Mouse (Mus musculus) CH12.LX (cell line): ENCODE data around the gene Sgms1. TPM values are rescaled to one million over a fixed set of nuclear protein-coding genes. Genes with fewer than 3 reads are reported as not detected.

ENCODE experiments used
- DNase-seq: peaks from one replicate; pipeline ENCODE4 v3.0.0-alpha.2; 2013; ENCODE audit errors: extremely low read depth
- H3K27ac ChIP-seq: 2 replicates; pipeline ENCODE4 v1.5.1; 2012; ENCODE audit warnings: low read depth, mild to moderate bottlenecking, control low read depth, moderate library complexity; ENCODE audit not compliant: insufficient read depth
- H3K27me3 ChIP-seq: replicated peaks from 2 replicates; pipeline ENCODE3; 2012; ENCODE audit warnings: inconsistent platforms
- H3K36me3 ChIP-seq, 2 experiments: replicated peaks in 1 of 2; 2 replicates each; pipeline versions ENCODE3 to v1.6.1; 2012; ENCODE audit warnings: inconsistent platforms in 1 of 2, low read length in 1 of 2, mild to moderate bottlenecking in 1 of 2, mixed read lengths in 1 of 2, moderate library complexity in 1 of 2; ENCODE audit not compliant: control insufficient read depth in 1 of 2, insufficient read depth in 1 of 2
- H3K4me1 ChIP-seq, 2 experiments: 2 replicates each; pipeline ENCODE4 v1.6.1; 2012; ENCODE audit warnings: inconsistent platforms in 1 of 2, moderate library complexity in 1 of 2; ENCODE audit not compliant: insufficient read depth in 2 of 2, control insufficient read depth in 1 of 2
- H3K4me2 ChIP-seq: 2 replicates; pipeline ENCODE4 v1.6.1; 2012; ENCODE audit warnings: low read depth, mild to moderate bottlenecking, control low read depth; ENCODE audit not compliant: poor library complexity, insufficient read depth, severe bottlenecking
- H3K4me3 ChIP-seq, 3 experiments: fragments of 150-350 bp in 1 of 3; sonication (generic) in 1 of 3; replicated peaks in 1 of 3; 2 replicates each; pipeline versions ENCODE3 to v1.5.1; 2011 to 2012; ENCODE audit warnings: low read depth in 2 of 3, low read length in 2 of 3, mild to moderate bottlenecking in 2 of 3, moderate library complexity in 2 of 3, control low read depth in 1 of 3, improper control_type of control experiment in 1 of 3, inconsistent platforms in 1 of 3, mixed read lengths in 1 of 3; ENCODE audit not compliant: poor library complexity in 1 of 3
- H3K79me2 ChIP-seq: replicated peaks from 2 replicates; pipeline ENCODE4 v1.6.1; 2012; ENCODE audit warnings: mild to moderate bottlenecking, moderate library complexity; ENCODE audit not compliant: control insufficient read depth, poor library complexity, insufficient read depth, severe bottlenecking; ENCODE audit errors: extremely low read depth
- H3K9ac ChIP-seq: 2 replicates; pipeline ENCODE4 v1.6.1; 2012; ENCODE audit warnings: low read depth, mild to moderate bottlenecking, control low read depth, moderate library complexity; ENCODE audit not compliant: insufficient read depth
- H3K9me3 ChIP-seq: replicated peaks from 2 replicates; pipeline ENCODE3; 2012; ENCODE audit warnings: low read length, inconsistent platforms, mixed read lengths
- BHLHE40 ChIP-seq: IDR thresholded peaks from 2 replicates; pipeline ENCODE4 v1.6.1; 2011; ENCODE audit warnings: mild to moderate bottlenecking, low read depth, low read length, improper control_type of control experiment
- CHD1 ChIP-seq: IDR thresholded peaks from 2 replicates; pipeline ENCODE4 v1.6.1; 2012; ENCODE audit warnings: low read depth, low read length, improper control_type of control experiment, inconsistent platforms
- CHD2 ChIP-seq: IDR thresholded peaks from 2 replicates; pipeline ENCODE4 v1.6.1; 2011; ENCODE audit warnings: low read length, improper control_type of control experiment
- CTCF ChIP-seq, 2 experiments: IDR thresholded peaks in 1 of 2; conservative IDR thresholded peaks in 1 of 2; 2 replicates each; pipeline ENCODE4 v1.5.1; 2011 to 2012; ENCODE audit warnings: low read depth in 2 of 2, low read length in 2 of 2, improper control_type of control experiment in 1 of 2, inconsistent platforms in 1 of 2, mild to moderate bottlenecking in 1 of 2, moderate library complexity in 1 of 2
- GABPA ChIP-seq: IDR thresholded peaks from 2 replicates; pipeline ENCODE4 v1.6.1; 2012; ENCODE audit warnings: low read depth, low read length, improper control_type of control experiment, inconsistent platforms; ENCODE audit not compliant: insufficient replicate concordance
- IRF4 ChIP-seq: IDR thresholded peaks from 2 replicates; pipeline ENCODE4 v1.6.1; 2014; ENCODE audit warnings: low read depth, mild to moderate bottlenecking, inconsistent platforms, low read length, improper control_type of control experiment
- JUN ChIP-seq: IDR thresholded peaks from 2 replicates; pipeline ENCODE4 v1.6.1; 2011; ENCODE audit warnings: low read depth, mild to moderate bottlenecking, low read length, improper control_type of control experiment, moderate library complexity; ENCODE audit not compliant: insufficient read depth
- MXI1 ChIP-seq: IDR thresholded peaks from 2 replicates; pipeline ENCODE4 v1.6.1; 2011; ENCODE audit warnings: mild to moderate bottlenecking, low read depth, low read length, improper control_type of control experiment
- MYC ChIP-seq: IDR thresholded peaks from 2 replicates; pipeline ENCODE4 v1.6.1; 2011; ENCODE audit warnings: low read depth, mild to moderate bottlenecking, improper control_type of control experiment, low read length
- NELFE ChIP-seq: IDR thresholded peaks from 2 replicates; pipeline ENCODE4 v1.6.1; 2011; ENCODE audit warnings: low read depth, low read length, improper control_type of control experiment
- NRF1 ChIP-seq: IDR thresholded peaks from 2 replicates; pipeline ENCODE4 v1.6.1; 2014; ENCODE audit warnings: low read depth, mild to moderate bottlenecking, inconsistent platforms, low read length, improper control_type of control experiment, moderate library complexity
- PAX5 ChIP-seq: IDR thresholded peaks from 2 replicates; pipeline ENCODE4 v1.6.1; 2012; ENCODE audit warnings: low read length, inconsistent platforms, mixed read lengths
- RCOR1 ChIP-seq: conservative IDR thresholded peaks from 2 replicates; pipeline ENCODE4 v1.6.1; 2012; ENCODE audit warnings: low read depth, mild to moderate bottlenecking, inconsistent platforms, low read length, improper control_type of control experiment
- SIN3A ChIP-seq: IDR thresholded peaks from 2 replicates; pipeline ENCODE4 v1.6.1; 2012; ENCODE audit warnings: low read length, improper control_type of control experiment, inconsistent platforms
- SMC3 ChIP-seq: IDR thresholded peaks from 2 replicates; pipeline ENCODE4 v1.6.1; 2011; ENCODE audit warnings: low read depth, low read length, improper control_type of control experiment
- TCF12 ChIP-seq: IDR thresholded peaks from 2 replicates; pipeline ENCODE4 v1.6.1; 2014; ENCODE audit warnings: low read depth, mild to moderate bottlenecking, inconsistent platforms, low read length, improper control_type of control experiment
- USF2 ChIP-seq: conservative IDR thresholded peaks from 2 replicates; pipeline ENCODE4 v1.6.1; 2011; ENCODE audit warnings: low read depth, low read length, improper control_type of control experiment
- ZC3H11A ChIP-seq: IDR thresholded peaks from 2 replicates; pipeline ENCODE4 v1.6.1; 2012; ENCODE audit warnings: low read depth, mild to moderate bottlenecking, inconsistent platforms, low read length, improper control_type of control experiment
- ZKSCAN1 ChIP-seq: IDR thresholded peaks from 2 replicates; pipeline ENCODE4 v1.6.1; 2012; ENCODE audit warnings: low read depth, inconsistent platforms, low read length, improper control_type of control experiment, borderline replicate concordance
- dilution Hi-C: fragments of 300-500 bp; cut with MboI; formaldehyde crosslinking; loops from 2 replicates; pipeline ENCODE4 v1.14.3; 2020; ENCODE audit warnings: low sequenced_read_pairs; ENCODE audit not compliant: extremely low pct_unique_long_range_greater_than_20kb, extremely low pct_ligation_motif_present
- in situ Hi-C: fragments of 300-500 bp; cut with MboI; formaldehyde crosslinking; loops from 3 replicates; pipeline ENCODE4 v1.14.3; 2019; ENCODE audit warnings: low sequenced_read_pairs, low pct_ligation_motif_present, low pct_unique_long_range_greater_than_20kb, mixed read lengths
- polyA plus RNA-seq: library from polyadenylated mRNA; unstranded; fragments of >175 nt; gene quantifications from 2 replicates; pipeline ENCODE4 v1.2.1, GENCODE M21; 2012; ENCODE audit warnings: low read depth; ENCODE audit not compliant: insufficient read length
- total RNA-seq, 2 experiments: library from RNA; depleted of rRNA; stranded (reverse); fragments of 300-350 nt in 1 of 2; fragments of >200 nt in 1 of 2; gene quantifications; 2 replicates each; pipeline ENCODE4 v1.2.3; 2012 to 2014

Gene Sgms1
- total and polyA plus RNA-seq, 3 experiments = 1.4 to 1.8 (median 1.8) TPM

DNA sequence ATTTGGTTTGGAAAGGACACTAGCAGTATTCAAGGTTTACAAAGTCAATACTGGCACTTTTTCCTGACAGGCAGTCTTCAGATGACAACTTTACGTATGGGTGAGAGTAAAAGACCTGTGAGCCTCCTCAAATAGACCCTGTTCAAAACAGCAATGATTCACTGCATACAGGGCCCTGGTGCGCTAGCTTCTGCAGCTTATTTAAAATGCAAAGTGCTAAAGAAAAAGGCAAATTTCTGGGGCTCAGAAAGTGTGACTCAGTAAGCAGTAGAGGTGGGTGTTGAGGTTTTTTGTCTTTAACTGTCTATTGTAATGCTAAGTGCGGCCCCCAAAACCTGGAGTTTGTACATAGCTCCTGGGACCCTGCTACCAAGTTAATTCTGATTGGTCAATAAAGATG is 81.2 kb downstream of the Sgms1 start:
- dilution Hi-C loops = no loop called here
- Histone ChIP-seq H3K36me3 (no peaks in the 10 kb centered on the region), H3K4me3 (no peak overlapping the region), H3K9ac (no peak overlapping the region), H3K27ac (no peak overlapping the region), H3K27me3 (no peaks in the 10 kb centered on the region), H3K9me3 (no peaks in the 10 kb centered on the region), H3K4me2 (no peak overlapping the region), H3K79me2 (no peaks in the 10 kb centered on the region), H3K4me1 (peaks cover 2 to 7% of the 10 kb centered on the region in 2 experiments; a peak in 2 of 4 replicates)
- no peak for TF ChIP-seq MYC
- no peak for TF ChIP-seq NRF1
- no peak for TF ChIP-seq USF2
- no peak for TF ChIP-seq CHD2
- TF ChIP-seq BHLHE40 = no peak
- TF ChIP-seq CHD1 = no peak
- TF ChIP-seq CTCF (conservative IDR thresholded peaks at IDR 0.05 in 1 of 2, IDR thresholded peaks at IDR 0.05 in 1 of 2; ENCODE audit: low read depth in 2 of 2, low read length in 2 of 2) = no peak
- TF ChIP-seq MXI1 = no peak
- TF ChIP-seq ZKSCAN1 = no peak
- in situ Hi-C loops = no loop called here
- no peak for DNase-seq

DNA sequence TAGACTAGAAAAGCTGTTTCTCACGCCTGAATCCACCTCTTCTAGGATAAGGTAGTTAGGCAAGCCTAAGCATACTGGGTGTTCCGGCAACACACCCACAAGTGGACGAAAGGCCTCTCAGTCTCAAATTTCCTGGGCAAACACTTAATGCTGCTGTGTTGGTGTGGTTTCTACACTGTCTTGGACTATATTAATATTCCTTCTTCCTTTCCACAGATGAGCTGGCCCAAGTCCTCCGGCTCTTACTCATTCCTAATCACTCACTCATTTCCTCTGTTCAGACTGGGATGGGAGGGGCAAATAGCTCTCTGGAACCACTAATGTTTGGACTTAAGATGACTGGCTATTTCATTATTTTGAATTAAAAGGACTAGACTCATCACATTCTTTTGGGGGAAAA is 84.6 kb downstream of the Sgms1 start:
- no peaks in the 10 kb centered on the region for H3K36me3 ChIP-seq
- H3K27me3 ChIP-seq = no peaks in the 10 kb centered on the region
- dilution Hi-C loops (no loop called here), in situ Hi-C loops (no loop called here)
- no peak overlapping the region for H3K27ac ChIP-seq
- no peak overlapping the region for H3K9ac ChIP-seq
- TF ChIP-seq RCOR1 (no peak), ZC3H11A (no peak), MXI1 (no peak), BHLHE40 (no peak), TCF12 (no peak), NELFE (no peak), PAX5 (no peak), GABPA (no peak), SIN3A (no peak), SMC3 (no peak), IRF4 (no peak), JUN (no peak)
- H3K9me3 ChIP-seq = no peaks in the 10 kb centered on the region
- DNase-seq = no peak
- no peak overlapping the region for H3K4me3 ChIP-seq
- H3K79me2 ChIP-seq = no peaks in the 10 kb centered on the region
- peaks cover 2 to 23% of the 10 kb centered on the region in 2 experiments; a peak in 2 of 4 replicates for H3K4me1 ChIP-seq
- H3K4me2 ChIP-seq = no peak overlapping the region
